Mouse (Mus musculus) megakaryocyte, adult 5-6 weeks (primary cell): ENCODE results near the gene Nod1. TPM values are rescaled to one million over a fixed set of nuclear protein-coding genes. Genes with fewer than 3 reads are reported as not detected.
"Not testable (repeated sequence)": the region's sequence is repeated elsewhere in the genome, so short reads cannot be mapped to it uniquely, and the experiment has no call there.

Source experiments
- ATAC-seq: 2 replicates; pipeline ENCODE4 v1.8.0; 2016; ENCODE audit warnings: mild to moderate bottlenecking, inconsistent platforms; ENCODE audit not compliant: poor library complexity, severe bottlenecking
- total RNA-seq, 2 experiments: library from RNA; stranded (forward) in 1 of 2; stranded (reverse) in 1 of 2; fragments of 153-499, 151-499 nt in 1 of 2; fragments of 221-1000, 200-1000 nt in 1 of 2; gene quantifications; 2 replicates each; pipeline versions ENCODE4 v1.2.3 to v1.2.4; 2015 to 2017

Gene Nod1
- total RNA-seq, 2 experiments from 2014 or later = 11.1 to 12.2 TPM

GRCm38 (mm10) chr6:54983526-54984050 lies 11.2 kb upstream of the Nod1 start:
- no peak for ATAC-seq

GRCm38 (mm10) chr6:54979426-54979825 lies 7.0 kb upstream of the Nod1 start:
- no peak for ATAC-seq

- no peak for ATAC-seq
Measured at GRCm38 (mm10) chr6:54975616-54976015, 3.2 kb upstream of the Nod1 start.

GRCm38 (mm10) chr6:54974501-54974900 lies 2.1 kb upstream of the Nod1 start:
- peak; percentile 36; the same call in 1 of the 2 replicates for ATAC-seq

- peak; percentile 58 for ATAC-seq
Measured at GRCm38 (mm10) chr6:54972929-54973211, 458 bp upstream of the Nod1 start.

GRCm38 (mm10) chr6:54971731-54972110 lies 691 bp downstream of the Nod1 start:
- ATAC-seq = no peak

GRCm38 (mm10) chr6:54970506-54970905 lies 1.9 kb downstream of the Nod1 start:
- ATAC-seq = no peak

GRCm38 (mm10) chr6:54969801-54970200 lies 2.6 kb downstream of the Nod1 start:
- no peak for ATAC-seq

- no peak for ATAC-seq
Measured at GRCm38 (mm10) chr6:54967591-54967990, 4.8 kb downstream of the Nod1 start.

- no peak for ATAC-seq
Measured at GRCm38 (mm10) chr6:54965234-54965633, 7.2 kb downstream of the Nod1 start.

GRCm38 (mm10) chr6:54964755-54965154 lies 7.7 kb downstream of the Nod1 start:
- no peak for ATAC-seq

GRCm38 (mm10) chr6:54963599-54963998 lies 8.8 kb downstream of the Nod1 start:
- ATAC-seq = no peak

GRCm38 (mm10) chr6:54957655-54958054 lies 14.8 kb downstream of the Nod1 start:
- ATAC-seq = no peak

GRCm38 (mm10) chr6:54956425-54956824 lies 16.0 kb downstream of the Nod1 start:
- ATAC-seq = peak; percentile 47

- ATAC-seq = peak; percentile 37; the same call in 1 of the 2 replicates
Measured at GRCm38 (mm10) chr6:54955949-54956348, 16.5 kb downstream of the Nod1 start.

GRCm38 (mm10) chr6:54954659-54955414 lies 17.6 kb downstream of the Nod1 start:
- ATAC-seq = peak; percentile 62

GRCm38 (mm10) chr6:54953399-54953798 lies 19.0 kb downstream of the Nod1 start:
- ATAC-seq = not testable (repeated sequence)

GRCm38 (mm10) chr6:54952542-54952941 lies 19.9 kb downstream of the Nod1 start:
- peak; percentile 54 for ATAC-seq

GRCm38 (mm10) chr6:54948682-54949081 lies 23.7 kb downstream of the Nod1 start:
- ATAC-seq = peak; percentile 68

GRCm38 (mm10) chr6:54946241-54946953 lies 26.0 kb downstream of the Nod1 start:
- peak; percentile 66 for ATAC-seq

- no peak for ATAC-seq
Measured at GRCm38 (mm10) chr6:54944551-54944950, 27.9 kb downstream of the Nod1 start.

- ATAC-seq = no peak
Measured at GRCm38 (mm10) chr6:54943753-54944152, 28.7 kb downstream of the Nod1 start.
